Mouse (Mus musculus): ENCODE measurements around the gene Atp5d. TPM values are rescaled to one million over a fixed set of nuclear protein-coding genes. Genes with fewer than 3 reads are reported as not detected.
A peak's percentile ranks its signal among the peaks of the same experiment; 100 is the strongest.

Gene Atp5d
- total RNA-seq, 2 experiments from 2014 or later = 332 to 344 TPM

- H3K4me3 ChIP-seq = no peak overlapping the region
- no peak for TF ChIP-seq CTCF (conservative IDR thresholded peaks at IDR 0.05)
- peak overlapping the region; percentile 92 for H3K27ac ChIP-seq
- no peak for DNase-seq (ENCODE audit: low spot score in 2 of 2)
These were observed 32.2 kb downstream of the Atp5d start for GRCm38 (mm10) chr10:80170601-80171021.

- DNase-seq (ENCODE audit: low spot score in 2 of 2) = no peak
- Histone ChIP-seq H3K4me3 (no peak overlapping the region), H3K27ac (peak overlapping the region; percentile 92)
- TF ChIP-seq CTCF (conservative IDR thresholded peaks at IDR 0.05) = no peak
These were observed 32.8 kb downstream of the Atp5d start for GRCm38 (mm10) chr10:80171252-80171651.

GRCm38 (mm10) chr10:80171760-80172526 lies 33.5 kb downstream of the Atp5d start:
- no peak for TF ChIP-seq CTCF (conservative IDR thresholded peaks at IDR 0.05)
- H3K27ac ChIP-seq = peak overlapping the region; percentile 92
- DNase-seq (ENCODE audit: low spot score in 2 of 2) = peak in 1 of 2 experiments; percentile 35
- peak overlapping the region; percentile 86 for H3K4me3 ChIP-seq

- Histone ChIP-seq H3K27ac (peak within 1 kb of the TSS; percentile 92), H3K4me3 (peak within 1 kb of the TSS; percentile 86)
- TF ChIP-seq CTCF (conservative IDR thresholded peaks at IDR 0.05) = no peak
- DNase-seq (ENCODE audit: low spot score in 2 of 2) = peak; percentile 84 to 91
These were observed 34.3 kb downstream of the Atp5d start, which contains the start of gene 1600002K03Rik for GRCm38 (mm10) chr10:80172527-80173292. TSS of gene 1600002K03Rik (plus strand) at chr10:80172944.

GRCm38 (mm10) chr10:80173358-80173757 lies 34.9 kb downstream of the Atp5d start:
- peak overlapping the region; percentile 86 for H3K4me3 ChIP-seq
- TF ChIP-seq CTCF (conservative IDR thresholded peaks at IDR 0.05) = no peak
- peak overlapping the region; percentile 92 for H3K27ac ChIP-seq
- DNase-seq (ENCODE audit: low spot score in 2 of 2) = no peak

- H3K4me3 ChIP-seq = no peak overlapping the region
- DNase-seq (ENCODE audit: low spot score in 2 of 2) = no peak
- peak overlapping the region; percentile 92; the same call in 1 of the 2 replicates for H3K27ac ChIP-seq
- TF ChIP-seq CTCF (conservative IDR thresholded peaks at IDR 0.05) = no peak
These were observed 35.7 kb downstream of the Atp5d start for GRCm38 (mm10) chr10:80173955-80174640.

- H3K27ac ChIP-seq = no peak overlapping the region
- no peak for DNase-seq (ENCODE audit: low spot score in 2 of 2)
These were observed 36.3 kb downstream of the Atp5d start for GRCm38 (mm10) chr10:80174705-80175104.

DNA sequence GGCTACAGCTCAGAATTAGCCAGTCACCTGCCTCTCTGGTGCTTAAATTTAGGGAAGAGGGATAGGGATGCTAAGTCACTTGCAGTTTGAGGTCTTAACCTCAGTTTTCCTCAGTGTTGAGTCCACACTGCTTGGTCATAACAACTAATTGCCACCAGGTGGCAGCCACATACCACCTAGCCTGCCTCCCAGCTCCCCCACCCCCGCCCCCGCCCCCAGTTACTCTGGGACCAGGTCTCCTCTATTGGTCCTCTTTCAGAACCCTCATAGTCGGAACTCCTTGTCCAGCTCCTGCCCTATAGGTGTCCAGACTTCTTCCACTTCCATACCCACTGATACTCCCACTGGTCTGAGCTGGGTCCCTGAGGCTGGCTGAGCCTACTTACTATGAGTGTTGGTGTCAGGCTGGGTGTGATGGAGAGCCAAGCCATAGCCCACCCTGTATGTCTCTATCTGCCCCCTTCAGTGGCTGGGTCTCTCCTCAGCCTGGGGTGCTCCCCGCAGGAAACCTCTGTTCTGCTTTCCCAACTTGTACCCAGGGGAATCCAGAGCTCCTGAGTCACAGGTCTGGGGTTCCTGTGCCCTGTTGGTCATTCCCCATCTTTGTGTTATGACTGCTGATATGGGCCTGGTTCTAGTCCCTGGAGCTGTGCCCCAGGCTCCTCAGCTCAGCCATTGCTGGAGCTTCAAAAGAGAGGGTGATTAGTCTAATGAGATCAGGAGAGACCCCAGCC lies 37.3 kb downstream of the Atp5d start:
- peak; percentile 95 for TF ChIP-seq CTCF (conservative IDR thresholded peaks at IDR 0.05)
- no peak overlapping the region for H3K27ac ChIP-seq
- no peak overlapping the region for H3K4me3 ChIP-seq
- DNase-seq (ENCODE audit: low spot score in 2 of 2) = peak in 1 of 2 experiments; percentile 58

More at GRCm38 (mm10) chr10:80174705-80175104, 36.3 kb downstream of the Atp5d start:
- TF ChIP-seq CTCF (conservative IDR thresholded peaks at IDR 0.05) = peak; percentile 70
- H3K4me3 ChIP-seq = no peak overlapping the region

DNA sequence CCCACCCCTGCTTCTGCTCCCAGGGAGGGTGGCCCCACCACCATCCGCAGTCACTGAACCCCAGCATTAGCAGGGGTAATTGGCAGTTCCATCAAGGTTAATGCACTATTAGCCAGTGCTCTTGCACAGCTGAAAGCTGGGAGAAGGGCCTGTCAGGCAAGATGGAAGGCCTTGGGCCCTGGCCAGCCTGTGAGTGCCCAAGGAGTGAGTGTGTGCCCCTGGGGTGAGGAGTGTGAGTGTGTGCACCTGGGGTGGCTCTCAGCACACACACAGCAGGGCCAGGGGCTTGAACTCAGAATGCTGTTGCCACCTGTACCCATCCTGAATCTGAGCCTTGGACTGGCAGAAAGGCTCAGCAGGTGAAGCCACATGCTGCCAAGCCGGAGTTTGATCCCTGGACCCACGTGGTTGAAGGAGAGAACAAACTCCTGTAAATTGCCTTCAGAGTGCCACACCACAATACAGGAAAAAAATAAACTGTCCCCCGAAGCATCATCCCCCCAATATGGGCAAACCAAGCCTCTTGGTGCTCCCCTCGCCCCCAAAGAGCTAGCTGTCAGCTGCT lies 37.9 kb downstream of the Atp5d start:
- DNase-seq (ENCODE audit: low spot score in 2 of 2) = no peak
- no peak for TF ChIP-seq CTCF (conservative IDR thresholded peaks at IDR 0.05)
- no peak overlapping the region for H3K4me3 ChIP-seq
- no peak overlapping the region for H3K27ac ChIP-seq

DNA sequence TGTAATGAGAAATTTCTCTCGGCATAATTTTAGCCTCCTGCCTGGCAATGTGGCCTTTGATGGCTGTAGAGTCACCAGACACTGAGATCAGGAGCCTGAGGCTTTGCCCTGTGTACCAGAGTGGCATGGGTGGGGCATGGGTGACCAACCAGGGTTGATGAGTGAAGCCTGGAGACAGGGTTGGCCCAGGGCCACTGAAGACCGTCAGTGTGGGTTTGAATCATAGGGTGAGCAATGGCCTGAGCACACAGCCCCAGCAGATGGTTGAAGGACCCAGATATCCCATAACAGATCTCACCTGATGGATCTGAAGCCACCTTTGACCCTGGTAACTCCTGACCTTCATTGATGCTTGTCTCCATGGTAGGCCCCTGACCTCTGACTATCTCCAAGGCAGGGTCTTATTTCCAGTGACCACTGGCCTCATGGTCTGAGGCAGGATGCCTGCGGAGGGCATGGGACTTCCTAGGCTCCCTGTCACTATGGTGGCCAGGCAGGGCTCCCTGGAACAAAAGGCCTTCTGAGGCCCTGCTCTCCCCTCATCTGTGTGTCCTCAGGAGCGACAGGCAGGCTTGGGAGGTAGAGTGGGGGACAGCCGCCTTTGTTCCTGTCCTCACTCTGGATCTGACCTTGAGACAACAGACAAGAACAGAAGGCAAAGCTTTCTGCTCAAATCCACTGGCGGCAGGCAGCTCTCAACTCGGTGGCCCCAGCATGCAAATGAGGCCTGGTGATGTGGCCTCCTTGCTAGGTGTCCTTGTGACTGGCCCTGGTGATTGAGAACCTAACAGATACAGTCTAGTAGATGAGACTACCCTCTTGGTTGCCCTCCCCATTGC lies 39.2 kb downstream of the Atp5d start:
- Histone ChIP-seq H3K4me3 (no peak overlapping the region), H3K27ac (no peak overlapping the region)
- no peak for TF ChIP-seq CTCF (conservative IDR thresholded peaks at IDR 0.05)
- no peak for DNase-seq (ENCODE audit: low spot score in 2 of 2)

Data from layer of hippocampus, adult 2 months (tissue).